Mouse (Mus musculus) liver, embryonic 14.5 days (tissue): Measurements from ENCODE around the gene Npw. TPM values are rescaled to one million over a fixed set of nuclear protein-coding genes. Genes with fewer than 3 reads are reported as not detected.

Experiments
- ATAC-seq: fragments of 200-750 bp; cut with Nextera tagmentation; 2 replicates; pipeline ENCODE4 v1.8.0; 2017; ENCODE audit warnings: moderate number of reproducible peaks, mild to moderate bottlenecking, moderate library complexity; ENCODE audit not compliant: insufficient read depth
- DNase-seq, 3 experiments: peaks; one replicate each; pipeline ENCODE4 v3.0.0-alpha.2; 2012 to 2013; ENCODE audit warnings: low read depth in 3 of 3, low spot score in 3 of 3
- H3K27ac ChIP-seq: fragments of 300-500 bp; sonication (generic); 2 replicates; pipeline ENCODE4 v1.5.1; 2014; ENCODE audit warnings: moderate library complexity, mild to moderate bottlenecking, control low read depth, inconsistent platforms
- H3K27me3 ChIP-seq: fragments of 300-500 bp; sonication (generic); 2 replicates; pipeline ENCODE4 v1.6.1; 2014; ENCODE audit warnings: mild to moderate bottlenecking, low read length, moderate library complexity; ENCODE audit not compliant: control insufficient read depth, insufficient read depth
- H3K36me3 ChIP-seq: fragments of 300-500 bp; sonication (generic); replicated peaks from 2 replicates; pipeline ENCODE4 v1.6.1; 2014; ENCODE audit warnings: low read depth; ENCODE audit not compliant: control insufficient read depth, insufficient read depth
- H3K4me1 ChIP-seq, 2 experiments: fragments of 200-500 bp in 1 of 2; fragments of 300-500 bp in 1 of 2; sonication (generic) in 1 of 2; replicated peaks; 2 replicates each; pipeline ENCODE4 v1.6.1; 2012 to 2014; ENCODE audit warnings: antibody characterized with exemption in 1 of 2, inconsistent platforms in 1 of 2, low read length in 1 of 2; ENCODE audit not compliant: control insufficient read depth in 2 of 2, insufficient read depth in 2 of 2
- H3K4me2 ChIP-seq: fragments of 300-500 bp; sonication (generic); 2 replicates; pipeline ENCODE4 v1.6.1; 2014; ENCODE audit warnings: low read depth, mild to moderate bottlenecking, control low read depth, moderate library complexity
- H3K4me3 ChIP-seq, 2 experiments: fragments of 200-500 bp in 1 of 2; fragments of 300-500 bp in 1 of 2; sonication (generic) in 1 of 2; 2 replicates each; pipeline ENCODE4 v1.5.1; 2012 to 2014; ENCODE audit warnings: low read depth in 2 of 2, low read length in 2 of 2, mild to moderate bottlenecking in 2 of 2, control low read depth in 1 of 2, inconsistent platforms in 1 of 2, moderate library complexity in 1 of 2; ENCODE audit not compliant: insufficient read depth in 1 of 2
- H3K9ac ChIP-seq: fragments of 300-500 bp; sonication (generic); replicated peaks from 2 replicates; pipeline ENCODE4 v1.6.1; 2014; ENCODE audit warnings: mild to moderate bottlenecking, control low read depth, moderate library complexity
- H3K9me3 ChIP-seq: fragments of 300-500 bp; sonication (generic); 2 replicates; pipeline ENCODE4 v1.6.1; 2016; ENCODE audit warnings: low read length, mixed read lengths; ENCODE audit not compliant: control insufficient read depth
- CTCF ChIP-seq: IDR thresholded peaks from 2 replicates; pipeline ENCODE4 v1.5.1; 2016; ENCODE audit warnings: antibody characterized with exemption, low read depth, control low read depth
- EP300 ChIP-seq: IDR thresholded peaks from 2 replicates; pipeline ENCODE4 v1.6.1; 2016; ENCODE audit warnings: antibody characterized with exemption, low read depth
- WGBS: fragments of 180-500 bp; shearing (Covaris S2); extraction: QIAGEN DNeasy Blood & Tissue Kit; methylation state at CpG from one replicate; pipeline ENCODE4 v1.1.7; 2014; ENCODE audit not compliant: insufficient replicate concordance; 5-methylcytosine and 5-hydroxymethylcytosine counted together
- polyA plus RNA-seq, 2 experiments: library from polyadenylated mRNA; depleted of rRNA in 1 of 2; stranded (reverse) in 1 of 2; unstranded in 1 of 2; fragments of >200 nt; fragmentation: Nextera tagmentation in 1 of 2; extraction: Ambion mirVana in 1 of 2; gene quantifications; 2 replicates each; pipeline versions ENCODE4 v1.2.1 to v1.2.3; 2012 to 2014

The Npw gene
- polyA plus RNA-seq, 2 experiments: 0.27 TPM; not detected in 1

DNA sequence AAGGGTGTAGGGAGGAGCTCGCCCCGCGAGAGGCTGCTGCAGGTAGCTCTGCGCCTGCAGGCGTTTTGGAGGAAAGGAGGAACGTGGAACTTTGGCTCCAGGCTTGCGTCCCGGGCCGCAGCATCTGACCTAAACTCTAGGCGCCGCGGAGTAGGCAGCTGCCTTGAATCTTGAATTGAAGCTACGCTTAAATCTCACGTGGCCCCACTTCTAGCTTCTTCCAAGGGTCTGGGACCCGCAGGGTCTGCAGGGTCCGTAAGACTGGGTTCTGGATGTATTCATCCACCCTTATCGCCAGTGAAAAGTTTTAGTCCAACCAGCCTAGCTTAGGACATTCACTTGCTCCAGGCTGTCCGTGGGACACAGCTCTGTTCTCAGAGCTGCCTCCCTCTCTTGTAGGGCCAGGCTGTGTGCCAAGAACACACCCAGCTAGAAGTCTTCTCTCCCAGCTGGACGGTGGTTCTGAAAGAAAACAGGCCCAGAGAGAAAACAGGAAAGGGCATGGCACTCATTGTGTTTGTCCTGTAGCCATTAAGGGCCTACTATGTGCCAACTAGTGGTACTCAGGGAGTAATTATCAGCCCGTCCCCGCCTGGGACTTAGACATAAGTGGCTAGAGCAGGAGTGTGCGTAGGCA is 25.3 kb downstream of the Npw start:
- Histone ChIP-seq H3K36me3 (no peaks in the 10 kb centered on the region; the same call in 1 of the 2 replicates), H3K9me3 (no peaks in the 10 kb centered on the region), H3K4me2 (peak overlapping the region; percentile 95), H3K27ac (peak overlapping the region; percentile 48), H3K4me3 (peak overlapping the region; percentile 87), H3K9ac (peak overlapping the region; percentile 78), H3K27me3 (no peaks in the 10 kb centered on the region), H3K4me1 (peaks cover 4 to 21% of the 10 kb centered on the region in 2 experiments)
- TF ChIP-seq EP300 (no peak), CTCF (no peak)
- ATAC-seq: peak; percentile 22; the same call in 1 of the 2 replicates
- WGBS: 12% methylated on average over 22 of the region's 22 CpGs
- DNase-seq: no peak

- Histone ChIP-seq H3K27ac (peak within 1 kb of the TSS; percentile 48), H3K9me3 (no peaks in the 10 kb centered on the region), H3K36me3 (no peaks in the 10 kb centered on the region; the same call in 1 of the 2 replicates), H3K4me1 (peaks cover 4 to 21% of the 10 kb centered on the region in 2 experiments), H3K4me3 (peak within 1 kb of the TSS; percentile 87), H3K4me2 (peak within 1 kb of the TSS; percentile 95), H3K27me3 (no peaks in the 10 kb centered on the region), H3K9ac (peak within 1 kb of the TSS; percentile 78)
- TF ChIP-seq CTCF: no peak
- no peak for TF ChIP-seq EP300
- 1% methylated on average over 51 of the region's 51 CpGs for WGBS
- DNase-seq (peak; percentile 64 to 67 (median 66)), ATAC-seq (peak; percentile 76)
Measured at GRCm38 (mm10) chr17:24632167-24632812, 26.0 kb downstream of the Npw start, which contains the start of the genes Tsc2 and Nthl1. Gene Tsc2, minus strand, starts transcription at chr17:24632630. Gene Nthl1, plus strand, starts transcription at chr17:24632680.

- Histone ChIP-seq H3K4me1 (peaks cover 4 to 14% of the 10 kb centered on the region in 2 experiments), H3K9ac (no peak overlapping the region), H3K9me3 (no peaks in the 10 kb centered on the region), H3K27me3 (no peaks in the 10 kb centered on the region), H3K27ac (no peak overlapping the region), H3K4me3 (no peak overlapping the region), H3K36me3 (no peaks in the 10 kb centered on the region; the same call in 1 of the 2 replicates), H3K4me2 (no peak overlapping the region)
- WGBS: 84% methylated on average over 14 of the region's 14 CpGs
- DNase-seq (no peak), ATAC-seq (no peak)
- TF ChIP-seq EP300 (no peak), CTCF (no peak)
Measured at GRCm38 (mm10) chr17:24630072-24630471, 28.2 kb downstream of the Npw start.

DNA sequence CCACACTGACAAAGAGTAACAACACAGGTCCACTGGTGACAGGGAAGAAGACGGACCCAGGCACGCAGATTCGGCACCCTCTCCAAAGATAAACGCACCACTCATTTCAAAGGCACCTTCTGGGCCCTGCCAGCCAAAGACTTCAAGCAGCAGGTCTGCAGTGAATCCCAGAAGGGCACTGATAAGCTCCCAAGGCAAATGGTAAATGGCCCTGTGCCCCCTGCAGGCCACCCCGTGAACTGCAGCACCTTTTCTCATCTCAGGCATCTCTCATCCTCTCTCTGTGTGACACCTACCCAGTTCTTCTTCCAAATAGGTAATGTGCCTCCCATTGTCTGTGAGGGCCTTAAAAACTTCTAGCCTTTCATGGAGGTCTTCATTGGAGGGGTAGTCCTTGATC is 29.6 kb downstream of the Npw start:
- no peak overlapping the region for H3K4me2 ChIP-seq
- no peaks in the 10 kb centered on the region; the same call in 1 of the 2 replicates for H3K36me3 ChIP-seq
- peak; percentile 34; the same call in 1 of the 2 replicates for TF ChIP-seq EP300
- TF ChIP-seq CTCF: peak; percentile 99
- no peaks in the 10 kb centered on the region for H3K9me3 ChIP-seq
- DNase-seq: peak; percentile 57 to 70 (median 61)
- no peaks in the 10 kb centered on the region for H3K27me3 ChIP-seq
- peaks cover 4 to 14% of the 10 kb centered on the region in 2 experiments for H3K4me1 ChIP-seq
- H3K4me3 ChIP-seq: no peak overlapping the region
- WGBS: 14% methylated on average over 5 of the region's 5 CpGs
- H3K9ac ChIP-seq: no peak overlapping the region
- ATAC-seq: peak; percentile 23; the same call in 1 of the 2 replicates
- no peak overlapping the region for H3K27ac ChIP-seq

DNA sequence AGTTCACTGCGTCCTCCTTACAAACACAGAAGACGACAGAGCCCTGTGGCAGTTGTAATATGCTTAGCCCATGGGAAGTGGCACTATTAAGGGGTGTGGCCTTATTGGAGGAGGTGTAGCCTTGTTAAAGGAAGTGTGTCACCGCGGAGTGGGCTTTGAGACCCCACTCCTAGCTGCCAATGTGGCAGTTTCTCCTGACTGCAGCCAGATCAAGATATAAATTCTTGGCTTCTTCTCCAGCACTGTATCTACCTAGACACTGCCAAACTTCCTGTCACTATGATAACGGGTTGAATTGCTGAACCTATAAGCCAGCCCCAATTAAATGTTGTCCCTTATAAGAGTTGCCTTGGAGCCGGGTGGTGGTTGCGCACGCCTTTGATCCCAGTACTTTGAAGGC is 32.8 kb downstream of the Npw start:
- no peaks in the 10 kb centered on the region for H3K9me3 ChIP-seq
- TF ChIP-seq EP300 (no peak), CTCF (no peak)
- no peak overlapping the region for H3K4me3 ChIP-seq
- 80% methylated on average over 8 of the region's 8 CpGs for WGBS
- no peak overlapping the region for H3K27ac ChIP-seq
- peaks cover 11% of the 10 kb centered on the region for H3K36me3 ChIP-seq
- no peak for ATAC-seq
- no peaks in the 10 kb centered on the region for H3K27me3 ChIP-seq
- no peak for DNase-seq
- 0 out of 4 replicates have a peak, but pooled peaks cover 0 to 2% of the 10 kb centered on the region in 2 experiments for H3K4me1 ChIP-seq
- H3K4me2 ChIP-seq: no peak overlapping the region
- no peak overlapping the region for H3K9ac ChIP-seq
